In genomic region chr2:6653719-6654118, GRCm38 (mm10) we compare ENCODE assay signal across 22 mouse cellular contexts.
DNase-seq lines count a peak whose midpoint lies in the region; ATAC-seq and TF ChIP-seq lines count a peak whose summit lies in the region.
"Had no signal": no experiment of that assay in that cellular context is flagged by ENCODE, and none has a peak within 500 bp of the region (broad histone marks: within the 10 kb centered on the region; RNA-seq: fewer than 3 reads in every experiment).

No protein-coding gene starts in this region.

- no peak for TF ChIP-seq POLR2A in cerebellum, adult 2 months (IDR thresholded peaks at IDR 0.05; ENCODE audit: borderline replicate concordance, insufficient read depth, low read length)
- TF ChIP-seq POLR2A in brain, embryonic 14.5 days (IDR thresholded peaks at IDR 0.05; ENCODE audit: borderline replicate concordance, extremely low read depth, insufficient read depth, insufficient read length, poor library complexity, severe bottlenecking), result no peak

- H3K27me3 ChIP-seq in cerebellum, adult 2 months (ENCODE audit: control insufficient read depth, insufficient read depth, low read length), result no peaks in the 10 kb centered on the region
- no peaks in the 10 kb centered on the region for H3K27me3 ChIP-seq in forebrain, postnatal 0 days (ENCODE audit: insufficient read depth, low read length)
- H3K27me3 ChIP-seq in liver, embryonic 12.5 days (replicated peaks), result no peaks in the 10 kb centered on the region
- H3K27me3 ChIP-seq: embryonic facial prominence, embryonic 13.5 days; heart, embryonic 12.5 days; hindbrain, embryonic 13.5 days; intestine, embryonic 15.5 days; limb, embryonic 15.5 days; midbrain, embryonic 13.5 days; neural tube, embryonic 13.5 days had no signal

- ATAC-seq in forebrain, postnatal 0 days, result peak; percentile 78
- no peak for ATAC-seq in liver, embryonic 12.5 days
- ATAC-seq: intestine, embryonic 15.5 days; lung, postnatal 0 days had no signal

- no peak overlapping the region for H3K4me2 ChIP-seq in forebrain, postnatal 0 days (ENCODE audit: low read depth)
- H3K4me2 ChIP-seq in liver, embryonic 12.5 days, result no peak overlapping the region
- H3K4me2 ChIP-seq: embryonic facial prominence, embryonic 13.5 days; heart, embryonic 12.5 days; hindbrain, embryonic 13.5 days; intestine, embryonic 15.5 days; limb, embryonic 15.5 days; midbrain, embryonic 13.5 days; neural tube, embryonic 13.5 days had no signal

- TF ChIP-seq CTCF in cerebellum, adult 2 months (IDR thresholded peaks at IDR 0.05; ENCODE audit: borderline replicate concordance, insufficient read depth, low read depth, low read length), result no peak
- TF ChIP-seq CTCF in brain, embryonic 14.5 days (IDR thresholded peaks at IDR 0.05; ENCODE audit: borderline replicate concordance, extremely low read depth, insufficient read depth, insufficient read length), result no peak
- no peak for TF ChIP-seq CTCF in forebrain, postnatal 0 days (IDR thresholded peaks at IDR 0.05; ENCODE audit: low read depth)

- DNase-seq in cerebellum, adult 2 months, result peak; percentile 27 to 63
- DNase-seq in cerebellum, adult 11-12 months, result no peak
- peak; percentile 23 for DNase-seq in layer of hippocampus, adult 11-12 months (ENCODE audit: low spot score)
- DNase-seq in layer of hippocampus, postnatal 25 days (ENCODE audit: extremely low spot score in 1 of 2, low spot score in 1 of 2), result no peak
- DNase-seq in brain, embryonic 14.5 days (ENCODE audit: low read depth), result peak; percentile 82
- DNase-seq in forebrain, postnatal 0 days, result peak; percentile 61
- DNase-seq: adrenal gland, postnatal 25 days; gastrocnemius, adult 2 months; kidney, adult 9 months; kidney, postnatal 25 days; right cerebral cortex, adult 18-20 months; thymus, postnatal 36 days had no signal

- 10% methylated on average over 6 of the region's 6 CpGs for WGBS in cerebellum, adult 2 months
- 49% methylated on average over 6 of the region's 6 CpGs for WGBS in forebrain, postnatal 0 days
- 72% methylated on average over 6 of the region's 6 CpGs for WGBS in liver, embryonic 12.5 days (ENCODE audit: insufficient replicate concordance)

- H3K4me1 ChIP-seq in cerebellum, adult 2 months (ENCODE audit: control insufficient read depth, insufficient read depth, low read length), result peaks cover 5% of the 10 kb centered on the region; the same call in 1 of the 2 replicates
- H3K4me1 ChIP-seq in forebrain, postnatal 0 days (ENCODE audit: insufficient read depth), result peaks cover 8% of the 10 kb centered on the region; the same call in 1 of the 2 replicates
- no peaks in the 10 kb centered on the region for H3K4me1 ChIP-seq in liver, embryonic 12.5 days
- H3K4me1 ChIP-seq: intestine, embryonic 15.5 days; limb, embryonic 15.5 days; midbrain, embryonic 13.5 days; neural tube, embryonic 13.5 days had no signal

- no peaks in the 10 kb centered on the region for H3K9me3 ChIP-seq in forebrain, postnatal 0 days (ENCODE audit: low read length)
- no peaks in the 10 kb centered on the region for H3K9me3 ChIP-seq in liver, embryonic 12.5 days (replicated peaks)
- H3K9me3 ChIP-seq: embryonic facial prominence, embryonic 13.5 days; G1E; heart, embryonic 12.5 days; hindbrain, embryonic 13.5 days; intestine, embryonic 15.5 days; limb, embryonic 15.5 days; midbrain, embryonic 13.5 days; neural tube, embryonic 13.5 days had no signal

- H3K36me3 ChIP-seq in forebrain, postnatal 0 days (ENCODE audit: insufficient read depth), result peaks cover 3% of the 10 kb centered on the region; the same call in 1 of the 2 replicates
- no peaks in the 10 kb centered on the region for H3K36me3 ChIP-seq in liver, embryonic 12.5 days
- H3K36me3 ChIP-seq: embryonic facial prominence, embryonic 13.5 days; G1E; hindbrain, embryonic 13.5 days; intestine, embryonic 15.5 days; limb, embryonic 15.5 days; midbrain, embryonic 13.5 days; neural tube, embryonic 13.5 days had no signal

- no peak overlapping the region for H3K4me3 ChIP-seq in cerebellum, adult 2 months (replicated peaks; ENCODE audit: insufficient read depth, low read depth, low read length)
- no peak overlapping the region for H3K4me3 ChIP-seq in forebrain, postnatal 0 days (ENCODE audit: low read depth, low read length)
- H3K4me3 ChIP-seq in liver, embryonic 12.5 days, result no peak overlapping the region
- H3K4me3 ChIP-seq: embryonic facial prominence, embryonic 13.5 days; gastrocnemius, adult 2 months; heart, embryonic 12.5 days; hindbrain, embryonic 13.5 days; intestine, embryonic 15.5 days; limb, embryonic 15.5 days; midbrain, embryonic 13.5 days; neural tube, embryonic 13.5 days had no signal

- H3K9ac ChIP-seq in forebrain, postnatal 0 days, result no peak overlapping the region
- H3K9ac ChIP-seq in liver, embryonic 12.5 days, result no peak overlapping the region
- H3K9ac ChIP-seq: embryonic facial prominence, embryonic 13.5 days; heart, embryonic 12.5 days; hindbrain, embryonic 13.5 days; intestine, embryonic 15.5 days; limb, embryonic 15.5 days; midbrain, embryonic 13.5 days; neural tube, embryonic 13.5 days had no signal

- no peak overlapping the region for H3K27ac ChIP-seq in cerebellum, adult 2 months (ENCODE audit: insufficient read depth, low read length)
- H3K27ac ChIP-seq in forebrain, postnatal 0 days (ENCODE audit: low read depth, low read length), result no peak overlapping the region
- H3K27ac ChIP-seq in liver, embryonic 12.5 days, result no peak overlapping the region
- H3K27ac ChIP-seq: embryonic facial prominence, embryonic 13.5 days; gastrocnemius, adult 2 months; hindbrain, embryonic 13.5 days; intestine, embryonic 15.5 days; limb, embryonic 15.5 days; midbrain, embryonic 13.5 days; neural tube, embryonic 13.5 days had no signal

Comparison
In these comparisons a context has a peak if more than half of its experiments do, and no peak if none do; other contexts are left out.
1. DNase-seq: peak in cerebellum, adult 2 months (2 of 2), layer of hippocampus, adult 11-12 months (single experiment), brain, embryonic 14.5 days (single experiment) and forebrain, postnatal 0 days (single experiment); none in cerebellum, adult 11-12 months (single experiment) and layer of hippocampus, postnatal 25 days (0 of 2).